Mouse (Mus musculus) stomach, postnatal 0 days (tissue): ENCODE data around the gene Cab39. TPM values are rescaled to one million over a fixed set of nuclear protein-coding genes. Genes with fewer than 3 reads are reported as not detected.

Experiments
- ATAC-seq: fragments of 200-750 bp; cut with Nextera tagmentation; 2 replicates; pipeline ENCODE4 v1.8.0; 2017; ENCODE audit not compliant: low FRiP score, low TSS enrichment
- DNase-seq: peaks from one replicate; pipeline ENCODE4 v3.0.0-alpha.2; 2016; ENCODE audit warnings: low spot score
- H3K27ac ChIP-seq: fragments of 300-500 bp; sonication (generic); replicated peaks from 2 replicates; pipeline ENCODE4 v1.5.1; 2014; ENCODE audit warnings: mild to moderate bottlenecking, control low read depth
- H3K27me3 ChIP-seq: fragments of 300-500 bp; sonication (generic); 2 replicates; pipeline ENCODE4 v1.6.1; 2014; ENCODE audit warnings: low read length; ENCODE audit not compliant: control insufficient read depth, insufficient read depth
- H3K36me3 ChIP-seq: fragments of 300-500 bp; sonication (generic); 2 replicates; pipeline ENCODE4 v1.6.1; 2014; ENCODE audit warnings: low read length, mixed read lengths; ENCODE audit not compliant: control insufficient read depth, insufficient read depth
- H3K4me1 ChIP-seq: fragments of 300-500 bp; sonication (generic); replicated peaks from 2 replicates; pipeline ENCODE4 v1.6.1; 2014; ENCODE audit warnings: antibody characterized with exemption; ENCODE audit not compliant: control insufficient read depth, insufficient read depth
- H3K4me2 ChIP-seq: fragments of 300-500 bp; sonication (generic); replicated peaks from 2 replicates; pipeline ENCODE4 v1.6.1; 2014; ENCODE audit warnings: low read depth, mild to moderate bottlenecking, control low read depth, moderate library complexity
- H3K4me3 ChIP-seq: fragments of 300-500 bp; sonication (generic); 2 replicates; pipeline ENCODE4 v1.5.1; 2014; ENCODE audit warnings: low read depth, low read length, control low read depth
- H3K9ac ChIP-seq: fragments of 300-500 bp; sonication (generic); 2 replicates; pipeline ENCODE4 v1.6.1; 2014; ENCODE audit warnings: mild to moderate bottlenecking, low read length, control low read depth, mixed read lengths
- H3K9me3 ChIP-seq: fragments of 300-500 bp; sonication (generic); 2 replicates; pipeline ENCODE4 v1.6.1; 2016; ENCODE audit warnings: low read length; ENCODE audit not compliant: control insufficient read depth
- CTCF ChIP-seq: IDR thresholded peaks from 2 replicates; pipeline ENCODE4 v1.5.1; 2016; ENCODE audit warnings: antibody characterized with exemption, low read depth, mild to moderate bottlenecking, moderate library complexity
- EP300 ChIP-seq: optimal IDR thresholded peaks from 2 replicates; pipeline ENCODE3; 2016; ENCODE audit warnings: antibody characterized with exemption
- WGBS: fragments of 180-500 bp; shearing (Covaris S2); extraction: QIAGEN DNeasy Blood & Tissue Kit; methylation state at CpG from one replicate; pipeline ENCODE4 v1.1.7; 2014; 5-methylcytosine and 5-hydroxymethylcytosine counted together
- polyA plus RNA-seq: library from polyadenylated mRNA; unstranded; fragments of >200 nt; fragmentation: Nextera tagmentation; extraction: Ambion mirVana; gene quantifications from 2 replicates; pipeline ENCODE4 v1.2.1, GENCODE M21; 2015

The Cab39 gene
- polyA plus RNA-seq, 1 experiment from 2014 or later: 29.0 TPM

- H3K4me3 ChIP-seq: no peak overlapping the region
- no peaks in the 10 kb centered on the region for H3K27me3 ChIP-seq
- no peak overlapping the region for H3K27ac ChIP-seq
- no peaks in the 10 kb centered on the region for H3K4me1 ChIP-seq
- no peaks in the 10 kb centered on the region for H3K36me3 ChIP-seq
- no peaks in the 10 kb centered on the region for H3K9me3 ChIP-seq
- H3K4me2 ChIP-seq: no peak overlapping the region
- TF ChIP-seq CTCF: no peak
- no peak overlapping the region for H3K9ac ChIP-seq
- WGBS: 72% methylated on average over 4 of the region's 4 CpGs
- no peak for DNase-seq
- ATAC-seq: no peak
These were observed 28.9 kb upstream of the Cab39 start for GRCm38 (mm10) chr1:85764291-85764690.

GRCm38 (mm10) chr1:85766120-85766519 lies 27.1 kb upstream of the Cab39 start:
- DNase-seq (no peak), ATAC-seq (no peak)
- no peaks in the 10 kb centered on the region for H3K27me3 ChIP-seq
- H3K4me3 ChIP-seq: no peak overlapping the region
- no peaks in the 10 kb centered on the region for H3K9me3 ChIP-seq
- no peak overlapping the region for H3K4me2 ChIP-seq
- H3K27ac ChIP-seq: no peak overlapping the region
- H3K4me1 ChIP-seq: no peaks in the 10 kb centered on the region
- H3K36me3 ChIP-seq: no peaks in the 10 kb centered on the region
- no peak for TF ChIP-seq EP300
- TF ChIP-seq CTCF: no peak
- H3K9ac ChIP-seq: no peak overlapping the region
- WGBS: 66% methylated on average over 3 of the region's 3 CpGs

- H3K27ac ChIP-seq: no peak overlapping the region
- no peak for ATAC-seq
- no peaks in the 10 kb centered on the region for H3K27me3 ChIP-seq
- no peak for DNase-seq
- H3K36me3 ChIP-seq: no peaks in the 10 kb centered on the region
- TF ChIP-seq EP300 (no peak), CTCF (no peak)
- H3K9me3 ChIP-seq: no peaks in the 10 kb centered on the region
- H3K4me2 ChIP-seq: no peak overlapping the region
- H3K9ac ChIP-seq: no peak overlapping the region
- H3K4me3 ChIP-seq: no peak overlapping the region
- H3K4me1 ChIP-seq: no peaks in the 10 kb centered on the region
- WGBS: 36% methylated on average over 1 of the region's 1 CpGs
These were observed 25.5 kb upstream of the Cab39 start for GRCm38 (mm10) chr1:85767754-85768153.

DNA sequence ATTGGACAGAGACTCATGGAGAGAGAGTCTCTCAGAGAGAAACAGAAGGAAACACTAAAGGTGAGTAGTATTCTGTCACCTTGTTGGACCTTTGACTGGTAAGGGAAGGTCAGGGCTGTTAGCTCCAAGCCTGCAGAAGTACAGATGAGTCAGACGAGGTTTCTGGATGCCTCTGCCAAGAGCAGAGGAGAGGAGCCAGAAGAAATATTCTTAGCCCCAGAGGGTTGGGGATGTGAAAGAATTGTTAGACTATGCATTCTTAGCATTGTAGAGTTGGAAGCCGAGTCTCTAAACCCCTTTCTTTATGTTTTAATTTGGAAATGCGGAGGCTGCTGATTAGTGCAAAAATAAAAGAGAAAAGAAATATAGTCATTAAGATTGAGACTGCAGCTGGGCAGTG lies 21.3 kb upstream of the Cab39 start:
- no peak overlapping the region for H3K9ac ChIP-seq
- WGBS: 46% methylated on average over 3 of the region's 3 CpGs
- H3K9me3 ChIP-seq: no peaks in the 10 kb centered on the region
- no peak overlapping the region for H3K4me2 ChIP-seq
- TF ChIP-seq CTCF: no peak
- no peak for TF ChIP-seq EP300
- no peak overlapping the region for H3K4me3 ChIP-seq
- ATAC-seq (no peak), DNase-seq (no peak)
- H3K27me3 ChIP-seq: no peaks in the 10 kb centered on the region
- H3K27ac ChIP-seq: no peak overlapping the region
- no peaks in the 10 kb centered on the region for H3K36me3 ChIP-seq
- no peaks in the 10 kb centered on the region for H3K4me1 ChIP-seq

GRCm38 (mm10) chr1:85775136-85775535 lies 18.1 kb upstream of the Cab39 start:
- no peaks in the 10 kb centered on the region for H3K9me3 ChIP-seq
- H3K9ac ChIP-seq: no peak overlapping the region
- no peaks in the 10 kb centered on the region for H3K36me3 ChIP-seq
- no peaks in the 10 kb centered on the region for H3K27me3 ChIP-seq
- H3K27ac ChIP-seq: no peak overlapping the region
- WGBS: 48% methylated on average over 7 of the region's 7 CpGs
- H3K4me1 ChIP-seq: no peaks in the 10 kb centered on the region
- H3K4me2 ChIP-seq: no peak overlapping the region
- no peak overlapping the region for H3K4me3 ChIP-seq
- ATAC-seq (peak; percentile 71; the same call in 1 of the 2 replicates), DNase-seq (peak; percentile 22)
- TF ChIP-seq EP300 (no peak), CTCF (no peak)

DNA sequence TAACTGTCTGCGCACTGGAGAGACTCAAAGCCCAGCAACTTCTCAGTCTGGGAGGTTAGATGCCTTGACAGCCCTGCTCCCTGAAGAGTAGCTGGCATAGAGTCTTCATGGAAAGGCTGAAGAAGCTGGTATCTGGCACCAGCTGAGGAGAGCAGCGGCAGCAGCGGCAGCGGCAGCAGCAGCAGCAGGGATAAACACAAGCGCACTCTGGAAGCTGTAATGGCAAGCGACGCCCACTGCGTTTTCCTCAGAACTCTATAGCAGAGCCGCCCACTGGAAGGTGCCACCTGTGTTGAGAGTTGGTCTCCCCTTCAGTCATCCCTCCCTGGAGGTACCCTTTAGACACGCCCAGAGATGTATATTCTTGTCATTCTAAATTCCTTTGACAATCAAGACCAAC lies 17.1 kb upstream of the Cab39 start:
- no peak for ATAC-seq
- no peak overlapping the region for H3K4me2 ChIP-seq
- H3K27ac ChIP-seq: no peak overlapping the region
- WGBS: 38% methylated on average over 10 of the region's 10 CpGs
- no peaks in the 10 kb centered on the region for H3K36me3 ChIP-seq
- no peaks in the 10 kb centered on the region for H3K9me3 ChIP-seq
- no peak overlapping the region for H3K4me3 ChIP-seq
- H3K9ac ChIP-seq: no peak overlapping the region
- H3K4me1 ChIP-seq: no peaks in the 10 kb centered on the region
- TF ChIP-seq CTCF (peak; percentile 3; the same call in 1 of the 2 replicates), EP300 (no peak)
- H3K27me3 ChIP-seq: no peaks in the 10 kb centered on the region
- DNase-seq: no peak
